Mouse (Mus musculus) regulatory T cell (primary cell): Measurements from ENCODE around the gene Fbxl8.

Experiments used
- in situ Hi-C: fragments of 300-600 bp; cut with MboI, MseI; formaldehyde crosslinking; loops from one replicate; pipeline ENCODE4 v1.15.1; 2025; ENCODE audit warnings: high pct_unique_total_duplicates

The Fbxl8 gene

DNA sequence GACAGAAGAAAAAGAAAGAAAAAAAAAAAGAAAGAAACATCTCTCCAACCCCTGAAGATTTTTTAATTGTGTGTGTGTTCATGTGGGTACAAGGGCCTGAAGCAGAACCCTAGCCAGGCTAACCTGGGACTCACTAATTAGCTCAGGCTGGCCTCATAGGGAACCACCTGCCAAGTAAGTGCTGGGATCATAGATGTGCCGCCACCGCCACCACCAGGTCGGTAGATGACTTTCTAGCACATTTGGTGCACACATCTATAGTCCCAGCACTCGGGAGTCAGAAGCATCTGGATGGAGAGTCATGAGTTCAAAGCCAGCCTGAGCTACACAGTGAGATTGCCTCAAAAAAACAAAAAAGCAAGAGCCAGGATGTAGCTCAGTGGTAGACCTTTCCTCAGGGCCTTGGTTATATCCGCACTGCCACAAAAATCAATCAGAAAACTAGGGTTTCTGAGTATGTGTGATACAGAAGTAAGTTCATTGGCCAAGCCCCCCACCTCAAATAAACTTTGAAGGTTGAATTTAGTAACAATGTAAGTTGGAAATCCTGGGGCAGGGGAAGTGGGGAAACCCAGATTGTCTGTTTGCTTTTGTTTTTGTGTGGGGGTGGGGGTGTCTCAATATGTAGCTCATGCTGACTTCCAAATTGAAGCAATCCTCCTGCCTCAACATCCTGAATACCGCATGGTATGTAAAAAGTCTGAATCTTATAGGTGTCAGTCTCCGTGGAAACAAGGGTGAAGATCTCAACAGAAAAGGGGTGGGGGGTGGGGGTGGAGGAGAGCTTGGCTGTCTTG lies 6.9 kb upstream of the Fbxl8 start:
- in situ Hi-C loops: loop anchor here (25.0 kb wide), 1 partner anchor 620 kb away; the partner anchor contains the start of genes Ciao2b and Rrad

- in situ Hi-C loops: loop anchor here (25.0 kb wide), 1 partner anchor 622 kb away; the partner anchor contains the start of genes Ciao2b and Rrad
These were observed 5.3 kb upstream of the Fbxl8 start for GRCm38 (mm10) chr8:105258911-105259720.

- in situ Hi-C loops: loop anchor here (25.0 kb wide), 1 partner anchor 623 kb away; the partner anchor contains the start of genes Ciao2b and Rrad
These were observed 4.6 kb upstream of the Fbxl8 start for GRCm38 (mm10) chr8:105259721-105260320.

DNA sequence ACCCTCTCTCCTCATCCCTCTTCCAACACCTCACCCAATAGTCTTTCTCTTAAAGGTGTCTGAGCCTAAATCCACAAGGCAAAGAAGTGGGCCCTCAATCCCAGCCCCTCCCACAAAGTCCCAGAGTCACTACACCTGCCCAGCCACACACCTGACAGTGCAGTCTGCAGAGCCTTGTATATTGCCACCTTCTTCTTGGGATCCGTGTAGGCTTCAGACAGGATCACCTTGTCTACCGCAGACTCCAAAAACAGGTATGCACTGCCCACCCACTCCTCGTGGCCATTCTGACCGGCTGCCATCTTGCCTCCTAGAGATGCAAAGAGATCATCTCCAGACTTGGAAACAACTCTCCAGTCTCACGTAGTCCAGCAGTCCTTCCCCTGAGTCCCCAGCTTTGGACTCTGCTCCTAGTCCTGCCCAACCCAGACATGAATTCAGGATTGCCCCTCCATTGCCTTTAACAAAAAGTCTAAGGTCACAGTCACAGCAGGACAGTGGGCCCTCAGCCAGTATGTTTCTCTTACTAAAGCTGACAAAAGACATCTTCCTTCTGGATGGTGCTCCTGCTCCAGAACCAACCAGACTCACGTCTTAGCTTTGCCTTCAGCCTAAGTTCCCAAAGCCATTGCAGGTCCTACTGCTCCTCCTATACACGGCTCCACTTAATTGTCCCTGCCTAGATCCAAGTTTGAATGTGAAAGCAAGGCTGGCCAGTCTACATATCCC lies 3.9 kb upstream of the Fbxl8 start:
- in situ Hi-C loops: loop anchor here (25.0 kb wide), 1 partner anchor 623 kb away; the partner anchor contains the start of genes Ciao2b and Rrad

GRCm38 (mm10) chr8:105261326-105261980 lies 3.0 kb upstream of the Fbxl8 start:
- in situ Hi-C loops: loop anchor here (25.0 kb wide), 1 partner anchor 624 kb away; the partner anchor contains the start of genes Ciao2b and Rrad

GRCm38 (mm10) chr8:105263244-105263912 lies 1.1 kb upstream of the Fbxl8 start:
- in situ Hi-C loops: loop anchor here (25.0 kb wide), 1 partner anchor 626 kb away; the partner anchor contains the start of genes Ciao2b and Rrad

DNA sequence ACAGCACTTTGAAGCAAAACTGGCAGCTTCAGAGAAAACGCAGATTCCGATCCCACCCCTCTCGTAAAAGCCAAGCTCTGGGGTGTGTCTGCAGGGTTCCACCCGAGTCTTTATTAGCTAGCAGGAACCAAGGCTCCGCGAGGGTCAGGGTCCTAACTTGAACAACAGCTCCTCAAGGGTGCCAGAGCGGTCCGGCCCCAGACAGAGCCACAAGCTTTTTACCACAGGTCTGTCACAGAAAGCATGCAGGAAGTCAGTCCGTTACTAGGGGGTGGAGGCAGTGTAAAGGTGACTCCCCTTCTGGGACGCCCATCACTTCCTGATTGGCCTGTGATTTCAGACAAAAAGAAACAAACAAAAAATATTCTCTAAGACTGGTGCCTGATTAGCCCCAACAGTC lies 680 bp downstream of the Fbxl8 start:
- in situ Hi-C loops: loop anchor here (25.0 kb wide), 1 partner anchor 628 kb away; the partner anchor contains the start of genes Ciao2b and Rrad

DNA sequence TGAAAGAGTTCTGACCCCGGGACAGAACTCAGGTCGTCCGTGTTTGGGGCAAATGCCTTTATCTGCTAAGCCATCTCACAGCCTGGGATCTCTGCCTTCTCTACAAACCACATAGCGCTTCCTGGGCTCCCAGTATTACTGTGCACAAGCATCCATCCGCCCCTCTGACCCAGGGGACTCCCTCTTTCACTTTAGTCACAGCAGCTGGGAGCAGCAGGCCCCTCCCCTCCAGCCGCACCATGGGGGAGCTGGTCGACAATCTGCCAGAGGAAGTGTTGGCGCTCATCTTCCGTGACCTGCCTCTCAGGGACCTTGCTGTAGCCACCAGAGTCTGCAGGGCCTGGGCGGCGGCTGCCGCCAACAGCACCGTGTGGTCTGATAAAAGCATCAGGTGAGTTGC lies 2.3 kb downstream of the Fbxl8 start:
- in situ Hi-C loops: loop anchor here (25.0 kb wide), 1 partner anchor 629 kb away; the partner anchor contains the start of genes Ciao2b and Rrad

GRCm38 (mm10) chr8:105268342-105269074 lies 4.1 kb downstream of the Fbxl8 start:
- in situ Hi-C loops: loop anchor here (25.0 kb wide), 1 partner anchor 631 kb away; the partner anchor contains the start of genes Ciao2b and Rrad

DNA sequence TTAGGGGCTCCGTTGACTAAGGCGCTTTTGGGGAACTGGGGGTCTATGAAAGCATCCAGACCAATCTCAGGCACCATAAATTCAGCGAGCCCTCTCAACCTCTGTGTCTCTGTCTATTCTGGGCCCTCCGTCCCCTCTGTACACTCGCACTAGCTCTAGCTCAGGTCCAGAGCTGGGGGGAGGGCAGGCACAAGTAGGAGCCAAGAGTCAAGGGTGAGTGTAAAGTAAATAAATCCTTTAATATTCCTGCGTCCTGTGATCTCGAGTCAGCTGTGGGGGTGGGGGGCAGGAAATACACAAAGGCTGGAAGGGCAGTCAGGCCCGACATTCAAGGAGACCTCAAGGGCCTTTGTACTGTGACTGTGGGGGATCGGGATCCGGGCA lies 4.6 kb downstream of the Fbxl8 start:
- in situ Hi-C loops: loop anchor here (25.0 kb wide), 1 partner anchor 632 kb away; the partner anchor contains the start of genes Ciao2b and Rrad

- in situ Hi-C loops: loop anchor here (25.0 kb wide), 1 partner anchor 632 kb away; the partner anchor contains the start of genes Ciao2b and Rrad
These were observed 5.1 kb downstream of the Fbxl8 start, which contains the start of gene Hsf4 for GRCm38 (mm10) chr8:105269461-105269947. Hsf4 (plus strand) TSS chr8:105269801.

DNA sequence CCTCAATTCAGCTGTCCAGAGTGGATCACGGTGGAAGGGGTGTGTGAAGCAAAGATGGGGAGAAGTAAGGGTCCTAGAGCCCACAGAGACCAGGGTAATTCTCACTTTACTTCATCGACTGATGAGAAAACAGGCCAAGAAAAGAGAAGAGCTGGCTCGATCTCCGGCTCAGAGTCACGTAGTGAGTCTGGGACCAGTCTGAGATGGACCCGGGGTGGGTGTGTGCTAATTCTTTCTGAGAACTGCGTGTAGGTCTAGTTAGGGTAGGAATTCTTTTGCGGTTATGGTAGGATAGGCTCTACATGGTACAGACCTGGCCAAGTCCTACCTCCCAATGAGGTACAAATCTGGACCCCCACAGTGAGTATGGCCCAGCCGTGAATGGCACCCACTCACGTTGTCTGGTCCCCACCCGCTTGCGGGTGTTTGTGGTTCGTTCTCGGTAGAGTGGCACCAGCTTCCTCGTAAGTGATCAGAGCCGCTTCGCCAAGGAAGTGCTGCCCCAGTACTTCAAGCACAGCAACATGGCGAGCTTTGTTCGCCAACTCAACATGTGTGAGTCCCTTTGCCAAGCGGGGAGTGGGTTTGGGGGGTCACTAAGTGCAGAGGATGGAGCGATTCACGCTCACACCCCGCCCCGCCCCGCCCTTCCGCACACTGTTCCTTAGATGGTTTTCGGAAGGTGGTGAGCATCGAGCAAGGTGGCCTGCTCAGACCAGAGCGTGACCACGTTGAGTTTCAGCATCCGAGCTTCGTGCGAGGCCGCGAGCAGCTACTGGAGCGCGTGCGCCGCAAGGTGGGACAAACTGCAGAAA lies 5.9 kb downstream of the Fbxl8 start:
- in situ Hi-C loops: loop anchor here (25.0 kb wide), 1 partner anchor 633 kb away; the partner anchor contains the start of genes Ciao2b and Rrad

- in situ Hi-C loops: loop anchor here (25.0 kb wide), 1 partner anchor 634 kb away; the partner anchor contains the start of genes Ciao2b and Rrad
These were observed 6.4 kb downstream of the Fbxl8 start for GRCm38 (mm10) chr8:105270916-105271186.

DNA sequence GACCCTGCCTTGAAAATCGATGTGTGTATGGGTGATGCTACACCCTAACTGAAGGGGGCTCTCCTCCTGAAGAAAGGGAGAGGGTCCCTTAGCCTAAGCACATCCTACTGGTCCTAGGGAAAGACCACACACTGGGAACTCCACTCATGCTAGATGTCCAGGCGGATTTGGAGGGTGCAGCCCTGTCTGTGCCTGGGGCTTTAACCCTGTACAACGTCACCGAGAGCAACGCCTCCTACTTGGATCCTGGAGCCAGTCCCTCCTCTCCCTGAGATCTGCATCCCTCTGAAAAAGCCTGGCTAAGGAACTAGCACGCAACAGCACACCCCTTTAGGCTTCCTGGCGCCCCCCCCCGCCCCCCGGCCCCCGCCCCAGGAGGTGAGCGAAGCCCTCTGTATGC lies 10.9 kb downstream of the Fbxl8 start:
- in situ Hi-C loops: no loop called here

GRCm38 (mm10) chr8:105275840-105276239 lies 11.4 kb downstream of the Fbxl8 start, which contains the start of gene Nol3:
Nol3 (plus strand) TSS chr8:105276140.
- in situ Hi-C loops: no loop called here

GRCm38 (mm10) chr8:105276292-105277120 lies 12.1 kb downstream of the Fbxl8 start:
- in situ Hi-C loops: no loop called here

DNA sequence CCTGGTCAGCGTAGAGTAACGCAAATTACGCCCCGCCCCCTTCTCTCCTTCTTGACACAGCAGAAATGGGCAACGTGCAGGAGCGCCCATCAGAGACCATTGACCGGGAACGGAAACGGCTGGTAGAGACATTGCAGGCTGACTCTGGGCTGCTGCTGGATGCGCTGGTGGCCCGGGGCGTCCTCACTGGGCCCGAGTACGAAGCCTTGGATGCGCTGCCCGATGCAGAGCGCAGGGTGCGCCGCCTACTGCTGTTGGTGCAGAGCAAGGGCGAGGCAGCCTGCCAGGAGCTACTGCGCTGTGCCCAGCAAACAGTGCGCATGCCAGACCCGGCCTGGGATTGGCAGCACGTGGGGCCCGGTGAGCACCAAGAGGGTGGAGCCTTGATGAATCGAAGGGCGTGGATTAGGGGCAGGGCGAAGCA lies 14.5 kb downstream of the Fbxl8 start:
- in situ Hi-C loops: no loop called here
